Mouse (Mus musculus): ENCODE results near the gene Ckm. TPM values are rescaled to one million over a fixed set of nuclear protein-coding genes. Genes with fewer than 3 reads are reported as not detected.

Ckm gene
- polyA plus RNA-seq, 1 experiment from 2014 or later, result 284 TPM

DNA sequence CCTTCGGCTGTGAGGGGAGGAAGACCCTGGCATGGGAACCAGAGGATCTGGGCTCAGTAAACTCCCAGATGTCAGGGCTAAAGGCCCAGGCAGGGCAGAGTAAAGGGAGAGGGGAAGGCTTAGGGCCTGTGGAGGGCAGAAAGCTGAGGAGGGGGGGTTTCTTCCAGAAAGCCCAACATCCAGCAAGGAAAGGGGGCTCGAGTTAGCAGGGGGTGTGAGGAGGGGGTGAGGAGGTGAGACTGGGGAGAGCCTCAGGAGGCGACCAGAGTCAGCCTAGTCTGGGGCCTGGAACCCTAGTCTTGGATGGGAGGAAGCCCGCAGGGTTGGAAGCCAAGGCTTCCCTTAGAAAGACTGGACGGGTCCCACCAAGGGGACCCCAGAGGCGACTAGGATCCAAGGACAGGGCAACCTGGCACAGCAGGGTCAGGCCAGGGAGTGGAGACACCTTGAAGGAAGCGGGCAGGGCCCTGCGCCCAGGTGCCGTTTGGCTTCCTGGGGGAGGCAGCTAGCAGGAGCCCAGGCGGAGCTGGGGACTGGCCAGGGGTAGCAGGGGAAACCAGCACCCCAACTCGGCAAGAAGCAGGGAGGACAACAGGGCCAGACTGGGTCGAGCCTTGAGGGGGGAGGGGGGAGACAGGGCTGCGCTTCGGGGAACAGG is 53.0 kb downstream of the Ckm start:
- H3K36me3 ChIP-seq, result peaks cover 22% of the 10 kb centered on the region
- no peaks in the 10 kb centered on the region for H3K27me3 ChIP-seq (replicated peaks)
- no peaks in the 10 kb centered on the region for H3K9me3 ChIP-seq
- H3K4me3 ChIP-seq, result peak overlapping the region; percentile 83
- H3K4me2 ChIP-seq, result peak overlapping the region; percentile 88
- H3K9ac ChIP-seq, result peak overlapping the region; percentile 98
- ATAC-seq (ENCODE audit: extremely low read depth, insufficient number of reproducible peaks, low FRiP score, low TSS enrichment), result no peak
- peak overlapping the region; percentile 89 for H3K27ac ChIP-seq (replicated peaks)
- 5% methylated on average over 14 of the region's 14 CpGs for WGBS
- peaks cover 30% of the 10 kb centered on the region for H3K4me1 ChIP-seq

DNA sequence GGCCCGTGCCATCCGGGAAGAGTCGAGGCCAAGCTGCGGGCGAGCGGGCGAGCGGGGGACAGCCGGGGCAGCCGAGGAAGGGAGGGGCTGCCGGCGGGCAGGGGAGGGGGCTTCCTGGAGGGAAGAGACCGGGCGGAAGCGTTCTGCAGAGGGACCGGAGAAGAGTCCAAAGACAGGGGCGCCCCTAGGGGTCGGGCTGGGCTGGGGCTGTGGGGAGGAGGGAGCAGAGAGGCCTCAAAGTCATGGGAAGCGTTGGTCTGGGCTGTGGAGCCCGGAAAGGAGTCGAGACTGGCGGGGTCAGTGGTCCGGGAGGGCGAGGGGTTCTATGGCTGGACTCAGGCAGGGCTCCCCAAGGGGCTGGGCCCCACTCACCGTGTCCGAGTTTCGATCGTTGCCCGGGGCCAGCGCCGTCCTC is 53.5 kb downstream of the Ckm start:
- Histone ChIP-seq H3K4me3 (peak overlapping the region; percentile 83), H3K9ac (peak overlapping the region; percentile 98), H3K36me3 (peaks cover 19% of the 10 kb centered on the region), H3K4me2 (peak overlapping the region; percentile 88), H3K27ac (replicated peaks) (peak overlapping the region; percentile 89), H3K9me3 (no peaks in the 10 kb centered on the region), H3K27me3 (replicated peaks) (no peaks in the 10 kb centered on the region), H3K4me1 (peaks cover 36% of the 10 kb centered on the region)
- under 1% methylated on average over 28 of the region's 31 CpGs for WGBS
- ATAC-seq (ENCODE audit: extremely low read depth, insufficient number of reproducible peaks, low FRiP score, low TSS enrichment), result peak; percentile 51

DNA sequence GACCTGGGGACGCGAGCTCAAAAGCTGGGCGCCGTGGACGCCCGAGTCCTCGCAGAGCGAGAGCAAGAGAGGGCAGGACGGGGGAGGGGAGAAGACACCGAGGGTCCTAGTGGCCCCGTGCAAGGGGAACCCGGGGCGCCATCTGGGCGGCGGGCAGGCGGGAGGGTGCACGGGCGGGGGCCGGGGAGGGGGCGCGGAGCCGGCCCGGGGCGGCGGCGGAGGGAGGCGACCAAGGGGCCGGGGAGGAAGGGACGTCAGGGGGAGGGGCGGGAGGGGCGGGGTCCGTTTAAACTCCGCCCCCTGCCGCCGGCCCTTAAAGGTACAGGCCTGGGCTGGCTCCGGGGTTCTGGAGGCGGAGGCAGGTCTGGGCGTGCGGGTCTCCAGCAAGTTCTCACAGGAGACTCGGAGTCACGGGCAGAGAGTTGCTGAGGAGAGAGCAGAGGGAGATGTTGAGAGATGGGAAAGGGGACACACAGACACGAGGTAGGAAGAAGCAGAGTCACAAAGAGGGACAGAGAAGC is 54.1 kb downstream of the Ckm start, which contains the start of gene Mark4:
Gene Mark4 (minus strand): TSS at position 231 of the 521 bp plus-strand sequence.
- Histone ChIP-seq H3K27ac (replicated peaks) (peak within 1 kb of the TSS; percentile 89), H3K9me3 (no peaks in the 10 kb centered on the region), H3K36me3 (peaks cover 14% of the 10 kb centered on the region), H3K9ac (peak within 1 kb of the TSS; percentile 98), H3K4me1 (peaks cover 36% of the 10 kb centered on the region), H3K4me2 (peak within 1 kb of the TSS; percentile 88), H3K27me3 (replicated peaks) (no peaks in the 10 kb centered on the region), H3K4me3 (peak within 1 kb of the TSS; percentile 83)
- WGBS, result 1% methylated on average over 26 of the region's 42 CpGs
- peak; percentile 74 for ATAC-seq (ENCODE audit: extremely low read depth, insufficient number of reproducible peaks, low FRiP score, low TSS enrichment)

DNA sequence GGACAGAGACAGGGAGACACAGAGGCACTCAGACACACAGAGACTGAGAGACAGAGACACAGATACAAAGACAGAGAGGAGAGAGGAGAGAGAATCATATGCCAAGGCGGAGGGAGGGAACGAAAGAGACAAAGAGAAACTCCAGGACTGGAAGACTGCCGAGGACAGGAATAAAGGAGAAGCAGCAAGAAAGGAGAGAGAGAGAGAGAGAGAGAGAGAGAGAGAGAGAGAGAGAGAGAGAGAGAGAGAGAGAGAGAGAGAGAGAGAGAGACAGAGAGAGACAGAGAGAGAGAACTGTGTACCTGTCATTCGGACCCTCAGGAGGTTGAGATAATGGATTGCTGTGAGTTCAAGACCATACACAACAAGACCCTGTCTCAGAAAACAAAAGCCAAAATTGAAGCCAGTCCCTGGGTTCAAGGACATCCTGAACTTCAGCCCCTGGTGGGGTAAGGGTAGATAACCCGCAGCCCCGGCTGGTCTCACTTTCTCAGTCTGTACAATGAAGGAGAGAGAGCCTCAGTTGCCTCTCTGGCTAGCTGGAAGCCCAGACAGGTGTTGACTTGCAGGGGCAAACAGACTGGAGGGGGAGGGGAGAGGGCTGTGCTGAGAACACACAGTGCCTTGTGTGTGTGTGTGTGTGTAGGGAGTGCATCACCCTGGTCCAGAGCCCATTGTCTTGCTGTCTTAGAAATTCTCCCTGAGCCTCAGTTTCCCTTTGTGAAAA is 54.7 kb downstream of the Ckm start:
- no peaks in the 10 kb centered on the region for H3K27me3 ChIP-seq (replicated peaks)
- H3K4me3 ChIP-seq, result peak overlapping the region; percentile 83
- peak overlapping the region; percentile 89 for H3K27ac ChIP-seq (replicated peaks)
- no peaks in the 10 kb centered on the region for H3K9me3 ChIP-seq
- peaks cover 40% of the 10 kb centered on the region for H3K4me1 ChIP-seq
- H3K36me3 ChIP-seq, result peaks cover 11% of the 10 kb centered on the region
- 0 out of 2 replicates have a peak, but pooled peaks have one; percentile 7 for ATAC-seq (ENCODE audit: extremely low read depth, insufficient number of reproducible peaks, low FRiP score, low TSS enrichment)
- H3K9ac ChIP-seq, result peak overlapping the region; percentile 98
- peak overlapping the region; percentile 88 for H3K4me2 ChIP-seq
- whole genome bisulfite sequencing, result 26% methylated on average over 6 of the region's 6 CpGs

DNA sequence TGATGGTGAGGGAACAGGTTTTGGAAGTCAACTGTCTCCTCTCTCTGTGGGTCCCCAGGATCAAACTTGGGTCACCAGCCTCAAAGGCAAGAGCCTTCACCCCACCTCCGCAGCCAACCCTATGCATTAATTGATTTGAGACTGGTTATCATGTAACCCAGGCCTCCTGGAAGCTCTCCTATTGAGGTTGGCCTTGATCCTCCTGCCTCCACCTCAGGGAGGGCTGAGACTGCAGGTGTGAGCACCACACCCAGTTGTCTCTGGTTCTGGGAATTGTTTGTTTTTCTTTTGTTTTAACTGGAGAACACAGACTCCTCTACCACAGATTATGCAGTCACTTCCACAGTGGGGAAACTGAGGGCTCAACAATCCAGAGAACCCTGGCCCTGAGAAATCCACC is 55.9 kb downstream of the Ckm start:
- no peaks in the 10 kb centered on the region for H3K9me3 ChIP-seq
- 68% methylated on average over 1 of the region's 1 CpGs for WGBS
- peaks cover 51% of the 10 kb centered on the region for H3K4me1 ChIP-seq
- H3K9ac ChIP-seq, result no peak overlapping the region
- peaks cover 8% of the 10 kb centered on the region for H3K27me3 ChIP-seq (replicated peaks)
- H3K27ac ChIP-seq (replicated peaks), result no peak overlapping the region
- peaks cover 11% of the 10 kb centered on the region for H3K36me3 ChIP-seq
- ATAC-seq (ENCODE audit: extremely low read depth, insufficient number of reproducible peaks, low FRiP score, low TSS enrichment), result no peak
- H3K4me3 ChIP-seq, result no peak overlapping the region
- no peak overlapping the region for H3K4me2 ChIP-seq

DNA sequence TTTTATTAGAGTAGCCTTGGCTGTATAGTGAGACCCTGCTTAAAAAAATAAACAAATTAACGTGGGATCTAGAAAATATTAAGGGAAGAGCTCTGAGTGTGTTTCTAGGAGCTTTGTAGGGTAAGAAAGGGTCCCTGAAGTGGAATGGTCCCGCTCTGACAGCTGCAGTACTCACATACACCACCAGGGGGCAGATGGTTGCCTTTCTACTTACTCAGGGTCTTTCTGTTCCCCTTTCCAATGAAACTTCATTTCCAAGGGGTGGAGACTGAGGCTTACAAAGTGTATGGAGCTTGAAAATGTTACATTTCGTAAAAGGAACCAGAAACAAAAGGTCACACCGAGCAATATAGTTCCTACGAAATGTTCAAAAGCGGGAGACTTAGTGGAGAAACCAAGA is 56.9 kb downstream of the Ckm start:
- no peak for ATAC-seq (ENCODE audit: extremely low read depth, insufficient number of reproducible peaks, low FRiP score, low TSS enrichment)
- H3K27ac ChIP-seq (replicated peaks), result no peak overlapping the region
- no peak overlapping the region for H3K9ac ChIP-seq
- H3K27me3 ChIP-seq (replicated peaks), result peaks cover 17% of the 10 kb centered on the region
- H3K4me3 ChIP-seq, result no peak overlapping the region
- H3K9me3 ChIP-seq, result no peaks in the 10 kb centered on the region
- H3K4me2 ChIP-seq, result no peak overlapping the region
- peaks cover 2% of the 10 kb centered on the region; the same call in 1 of the 2 replicates for H3K36me3 ChIP-seq
- H3K4me1 ChIP-seq, result peaks cover 42% of the 10 kb centered on the region
- WGBS, result 10% methylated on average over 6 of the region's 6 CpGs

GRCm38 (mm10) chr7:19462443-19462842 is 57.9 kb downstream of the Ckm start:
- no peaks in the 10 kb centered on the region for H3K9me3 ChIP-seq
- 54% methylated on average over 4 of the region's 4 CpGs for WGBS
- peaks cover 32% of the 10 kb centered on the region for H3K4me1 ChIP-seq
- H3K4me3 ChIP-seq, result no peak overlapping the region
- peak overlapping the region; percentile 69; the same call in 1 of the 2 replicates for H3K9ac ChIP-seq
- peaks cover 25% of the 10 kb centered on the region for H3K27me3 ChIP-seq (replicated peaks)
- peak overlapping the region; percentile 60 for H3K4me2 ChIP-seq
- no peak for ATAC-seq (ENCODE audit: extremely low read depth, insufficient number of reproducible peaks, low FRiP score, low TSS enrichment)
- H3K36me3 ChIP-seq, result no peaks in the 10 kb centered on the region
- H3K27ac ChIP-seq (replicated peaks), result peak overlapping the region; percentile 45

- WGBS, result 21% methylated on average over 6 of the region's 6 CpGs
- ATAC-seq (ENCODE audit: extremely low read depth, insufficient number of reproducible peaks, low FRiP score, low TSS enrichment), result no peak
- Histone ChIP-seq H3K4me3 (peak within 1 kb of the TSS; percentile 38), H3K27ac (replicated peaks) (peak within 1 kb of the TSS; percentile 61), H3K4me1 (peaks cover 29% of the 10 kb centered on the region), H3K36me3 (no peaks in the 10 kb centered on the region), H3K9ac (peak within 1 kb of the TSS; percentile 69), H3K9me3 (no peaks in the 10 kb centered on the region), H3K4me2 (peak within 1 kb of the TSS; percentile 60), H3K27me3 (replicated peaks) (peaks cover 30% of the 10 kb centered on the region)
Observed at GRCm38 (mm10) chr7:19462884-19463381, 58.4 kb downstream of the Ckm start, which contains the start of gene Exoc3l2. Gene Exoc3l2 (plus strand): TSS chr7:19463331.

GRCm38 (mm10) chr7:19464367-19465307 is 60.1 kb downstream of the Ckm start:
- H3K4me1 ChIP-seq, result peaks cover 29% of the 10 kb centered on the region
- peak overlapping the region; percentile 61 for H3K27ac ChIP-seq (replicated peaks)
- peak overlapping the region; percentile 70 for H3K9ac ChIP-seq
- H3K9me3 ChIP-seq, result no peaks in the 10 kb centered on the region
- H3K4me3 ChIP-seq, result peak overlapping the region; percentile 38
- ATAC-seq (ENCODE audit: extremely low read depth, insufficient number of reproducible peaks, low FRiP score, low TSS enrichment), result no peak
- H3K27me3 ChIP-seq (replicated peaks), result peaks cover 46% of the 10 kb centered on the region
- H3K36me3 ChIP-seq, result no peaks in the 10 kb centered on the region
- peak overlapping the region; percentile 60 for H3K4me2 ChIP-seq
- 11% methylated on average over 22 of the region's 22 CpGs for WGBS

DNA sequence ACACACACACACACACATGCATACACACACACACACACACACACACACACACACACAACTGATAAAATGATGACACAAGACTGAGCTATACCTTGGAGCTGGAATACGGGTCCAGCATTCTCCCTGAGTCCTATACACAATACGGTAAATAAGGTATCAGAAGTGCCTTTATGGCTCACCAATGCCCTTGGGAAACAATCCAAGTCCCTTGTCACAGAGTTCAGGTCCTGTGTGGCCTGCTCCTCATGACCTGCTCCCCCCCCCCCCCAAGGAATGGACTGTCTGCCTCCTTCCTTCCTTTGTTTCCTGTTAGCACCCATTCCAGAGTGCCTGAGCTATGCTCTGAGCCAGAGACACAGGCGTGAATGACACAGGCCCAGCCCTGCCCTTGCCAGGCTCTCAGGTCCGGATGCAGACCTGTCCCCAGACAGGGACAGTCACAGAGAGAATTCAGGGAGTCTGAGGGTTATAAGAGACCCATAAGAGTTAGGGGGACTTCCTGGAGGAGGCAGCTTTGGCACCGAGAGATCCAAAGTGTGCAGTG is 62.1 kb downstream of the Ckm start:
- WGBS, result 47% methylated on average over 5 of the region's 5 CpGs
- H3K9ac ChIP-seq, result no peak overlapping the region
- peaks cover 67% of the 10 kb centered on the region for H3K27me3 ChIP-seq (replicated peaks)
- no peak overlapping the region for H3K4me2 ChIP-seq
- H3K36me3 ChIP-seq, result no peaks in the 10 kb centered on the region
- H3K4me1 ChIP-seq, result peaks cover 33% of the 10 kb centered on the region
- ATAC-seq (ENCODE audit: extremely low read depth, insufficient number of reproducible peaks, low FRiP score, low TSS enrichment), result no peak
- no peak overlapping the region for H3K27ac ChIP-seq (replicated peaks)
- no peaks in the 10 kb centered on the region for H3K9me3 ChIP-seq
- no peak overlapping the region for H3K4me3 ChIP-seq
